Comparison of ENCODE assay signal across 27 mouse cellular contexts in genomic region chr2:131672223-131672622, GRCm38 (mm10).
A peak's percentile ranks its signal among the peaks of the same experiment; 100 is the strongest.
DNase-seq lines count a peak whose midpoint lies in the region; ATAC-seq lines count a peak whose summit lies in the region.
"Had no signal": no experiment of that assay in that cellular context is flagged by ENCODE, and none has a peak within 500 bp of the region (broad histone marks: within the 10 kb centered on the region; RNA-seq: fewer than 3 reads in every experiment).

No protein-coding gene starts in this region.

- WGBS in forebrain, embryonic 13.5 days = 50% methylated on average over 1 of the region's 1 CpGs
- WGBS in liver, embryonic 12.5 days (ENCODE audit: insufficient replicate concordance) = 26% methylated on average over 1 of the region's 1 CpGs

- H3K4me1 ChIP-seq in forebrain, embryonic 13.5 days = no peaks in the 10 kb centered on the region
- no peaks in the 10 kb centered on the region for H3K4me1 ChIP-seq in liver, embryonic 12.5 days
- H3K4me1 ChIP-seq: forebrain, embryonic 10.5 days; heart, embryonic 12.5 days; hindbrain, embryonic 13.5 days; lung, embryonic 15.5 days; midbrain, embryonic 10.5 days; midbrain, embryonic 15.5 days had no signal

- no peak for ATAC-seq in forebrain, embryonic 13.5 days
- no peak for ATAC-seq in liver, embryonic 12.5 days
- ATAC-seq: forebrain, embryonic 16.5 days; intestine, embryonic 16.5 days; midbrain, embryonic 15.5 days had no signal

- DNase-seq in layer of hippocampus, adult 11-12 months (ENCODE audit: low spot score) = peak; percentile 21
- DNase-seq in layer of hippocampus, postnatal 36 days = no peak
- DNase-seq in 3T3-L1 (ENCODE audit: low read depth, low spot score) (peak; percentile 69), NIH3T3 (ENCODE audit: low read depth) (peak; percentile 79)
- peak; percentile 78 for DNase-seq in fibroblast of lung, adult 2 months (ENCODE audit: low read depth)
- DNase-seq: adrenal gland, postnatal 10 days; B cell, adult 2 months; cerebellum, adult 11-12 months; cerebellum, adult 9-11 months; gastrocnemius, adult 2 months; gastrocnemius, postnatal 36 days; heart, adult 2 months; heart, postnatal 4 days; kidney, adult 9 months; kidney, postnatal 10 days; thymus, postnatal 4 days had no signal

- no peaks in the 10 kb centered on the region for H3K27me3 ChIP-seq in forebrain, embryonic 13.5 days
- H3K27me3 ChIP-seq in liver, embryonic 12.5 days (replicated peaks) = no peaks in the 10 kb centered on the region
- H3K27me3 ChIP-seq: heart, embryonic 12.5 days; hindbrain, embryonic 13.5 days; limb, embryonic 12.5 days; lung, embryonic 15.5 days; midbrain, embryonic 15.5 days had no signal

- H3K4me3 ChIP-seq in forebrain, embryonic 13.5 days = no peak overlapping the region
- no peak overlapping the region for H3K4me3 ChIP-seq in liver, embryonic 12.5 days
- H3K4me3 ChIP-seq: forebrain, embryonic 10.5 days; gastrocnemius, adult 2 months; heart, adult 2 months; heart, embryonic 12.5 days; hindbrain, embryonic 13.5 days; limb, embryonic 12.5 days; lung, embryonic 15.5 days; midbrain, embryonic 10.5 days; midbrain, embryonic 15.5 days had no signal

- no peaks in the 10 kb centered on the region for H3K36me3 ChIP-seq in forebrain, embryonic 13.5 days (ENCODE audit: poor library complexity, severe bottlenecking)
- no peaks in the 10 kb centered on the region for H3K36me3 ChIP-seq in liver, embryonic 12.5 days
- H3K36me3 ChIP-seq: forebrain, embryonic 10.5 days; heart, embryonic 12.5 days; hindbrain, embryonic 13.5 days; limb, embryonic 12.5 days; lung, embryonic 15.5 days; midbrain, embryonic 10.5 days; midbrain, embryonic 15.5 days had no signal

- no peak overlapping the region for H3K27ac ChIP-seq in forebrain, embryonic 13.5 days
- H3K27ac ChIP-seq in liver, embryonic 12.5 days = no peak overlapping the region
- H3K27ac ChIP-seq: forebrain, embryonic 10.5 days; heart, adult 2 months; hindbrain, embryonic 13.5 days; limb, embryonic 12.5 days; lung, embryonic 15.5 days; midbrain, embryonic 10.5 days; midbrain, embryonic 15.5 days had no signal

- no peak overlapping the region for H3K9ac ChIP-seq in forebrain, embryonic 13.5 days
- H3K9ac ChIP-seq in liver, embryonic 12.5 days = no peak overlapping the region
- H3K9ac ChIP-seq: heart, embryonic 12.5 days; hindbrain, embryonic 13.5 days; limb, embryonic 12.5 days; lung, embryonic 15.5 days; midbrain, embryonic 15.5 days had no signal

- H3K4me2 ChIP-seq in forebrain, embryonic 13.5 days = no peak overlapping the region
- H3K4me2 ChIP-seq in liver, embryonic 12.5 days = no peak overlapping the region
- H3K4me2 ChIP-seq: heart, embryonic 12.5 days; hindbrain, embryonic 13.5 days; limb, embryonic 12.5 days; lung, embryonic 15.5 days; midbrain, embryonic 15.5 days had no signal

- H3K9me3 ChIP-seq in forebrain, embryonic 13.5 days (replicated peaks) = no peaks in the 10 kb centered on the region
- H3K9me3 ChIP-seq in liver, embryonic 12.5 days (replicated peaks) = no peaks in the 10 kb centered on the region
- H3K9me3 ChIP-seq: forebrain, embryonic 10.5 days; heart, embryonic 12.5 days; hindbrain, embryonic 13.5 days; limb, embryonic 12.5 days; lung, embryonic 15.5 days; midbrain, embryonic 10.5 days; midbrain, embryonic 15.5 days had no signal

Comparison
In these comparisons a context has a peak if more than half of its experiments do, and no peak if none do; other contexts are left out.
1. DNase-seq: peak in layer of hippocampus, adult 11-12 months (single experiment), 3T3-L1 (single experiment), NIH3T3 (single experiment) and fibroblast of lung, adult 2 months (single experiment); none in layer of hippocampus, postnatal 36 days (0 of 2).